Mouse (Mus musculus) B cell, adult 62 days (primary cell): ENCODE data around the gene Mfsd10. TPM values are rescaled to one million over a fixed set of nuclear protein-coding genes. Genes with fewer than 3 reads are reported as not detected.

Experiments
- total RNA-seq: library from RNA; stranded (reverse); gene quantifications from 4 replicates; pipeline ENCODE4 v1.2.4, GENCODE M21; 2023

Gene Mfsd10
- 42.6 to 57.4 TPM (median 54.8 TPM) in 4 replicates for total RNA-seq

GRCm38 (mm10) chr5:34636481-34637287, at the start of gene Mfsd10:
Gene Mfsd10 (minus strand): TSS chr5:34637212.

GRCm38 (mm10) chr5:34659686-34660590, 22.9 kb upstream of the Mfsd10 start, which contains the start of the genes Nop14 and Grk4:
Gene Nop14 (minus strand): TSS chr5:34660148.
Gene Grk4 (plus strand): TSS chr5:34660379.

Other genes starting within 250 kb of the Mfsd10 start
- 22.8 to 27.3 TPM (median 26.3 TPM) in 4 replicates for gene Tnip2, start 123.2 kb downstream of the Mfsd10 start, total RNA-seq
- gene Sh3bp2, start 111.4 kb downstream of the Mfsd10 start, total RNA-seq, result 78.4 to 118 TPM (median 95.6 TPM) in 4 replicates
- gene Add1, start 63.5 kb downstream of the Mfsd10 start, total RNA-seq, result 246 to 271 TPM (median 269 TPM) in 4 replicates
- 26.1 to 33.1 TPM (median 31.8 TPM) in 4 replicates for gene Nop14, start 22.9 kb upstream of the Mfsd10 start, total RNA-seq
- gene Grk4, start 23.2 kb upstream of the Mfsd10 start, total RNA-seq, result 2.2 to 5.6 TPM (median 3.3 TPM) in 4 replicates
- gene Htt, start 124.5 kb upstream of the Mfsd10 start, total RNA-seq, result 49.5 to 54.5 TPM (median 53.8 TPM) in 4 replicates